Mouse (Mus musculus) frontal cortex, adult 2 months (tissue): ENCODE results near the gene Irf3. TPM values are rescaled to one million over a fixed set of nuclear protein-coding genes. Genes with fewer than 3 reads are reported as not detected.

Source experiments
- DNase-seq, 2 experiments: peaks; one replicate each; pipeline ENCODE4 v3.0.0; 2022; ENCODE audit warnings: low spot score in 1 of 2; ENCODE audit errors: extremely low spot score in 1 of 2
- polyA plus RNA-seq: library from polyadenylated mRNA; depleted of rRNA; stranded (reverse); fragments of >200 nt; gene quantifications from 2 replicates; pipeline ENCODE4 v1.2.3, GENCODE M21; 2012; rRNA removed

Gene Irf3
- 88.4 and 88.6 TPM in 2 replicates for polyA plus RNA-seq

- peak; percentile 90 to 98 for DNase-seq
Observed at GRCm38 (mm10) chr7:44997231-44997939, at the start of gene Irf3. Gene Irf3 (plus strand): TSS chr7:44997648.

GRCm38 (mm10) chr7:44949922-44950321 is 47.5 kb upstream of the Irf3 start:
- peak in 1 of 2 experiments; percentile 59 for DNase-seq

- no peak for DNase-seq
Observed at GRCm38 (mm10) chr7:44951960-44952359, 45.5 kb upstream of the Irf3 start.

GRCm38 (mm10) chr7:44952611-44953306 is 44.7 kb upstream of the Irf3 start:
- peak; percentile 66 to 88 for DNase-seq

GRCm38 (mm10) chr7:44953561-44953960 is 43.9 kb upstream of the Irf3 start:
- DNase-seq = no peak

GRCm38 (mm10) chr7:44954091-44954885 is 43.2 kb upstream of the Irf3 start:
- no peak for DNase-seq

GRCm38 (mm10) chr7:44955628-44956027 is 41.8 kb upstream of the Irf3 start:
- DNase-seq = peak in 1 of 2 experiments; percentile 49

GRCm38 (mm10) chr7:44956266-44956665 is 41.2 kb upstream of the Irf3 start:
- no peak for DNase-seq

- no peak for DNase-seq
Observed at GRCm38 (mm10) chr7:44957183-44957835, 40.1 kb upstream of the Irf3 start.

- DNase-seq = peak in 1 of 2 experiments; percentile 61
Observed at GRCm38 (mm10) chr7:44958208-44958607, 39.2 kb upstream of the Irf3 start.

- DNase-seq = no peak
Observed at GRCm38 (mm10) chr7:44959281-44959680, 38.2 kb upstream of the Irf3 start.

- no peak for DNase-seq
Observed at GRCm38 (mm10) chr7:44959874-44960511, 37.5 kb upstream of the Irf3 start.

GRCm38 (mm10) chr7:44960512-44960910 is 36.9 kb upstream of the Irf3 start:
- no peak for DNase-seq

- DNase-seq = no peak
Observed at GRCm38 (mm10) chr7:44962337-44962736, 35.1 kb upstream of the Irf3 start.

GRCm38 (mm10) chr7:44962831-44963230 is 34.6 kb upstream of the Irf3 start:
- DNase-seq = no peak

- DNase-seq = no peak
Observed at GRCm38 (mm10) chr7:44964990-44965389, 32.5 kb upstream of the Irf3 start.

- no peak for DNase-seq
Observed at GRCm38 (mm10) chr7:44965975-44966374, 31.5 kb upstream of the Irf3 start.

GRCm38 (mm10) chr7:44966638-44967037 is 30.8 kb upstream of the Irf3 start:
- DNase-seq = no peak

GRCm38 (mm10) chr7:44970231-44970691 is 27.2 kb upstream of the Irf3 start:
- DNase-seq = peak; percentile 81 to 88

GRCm38 (mm10) chr7:44971142-44971541 is 26.3 kb upstream of the Irf3 start:
- no peak for DNase-seq
